Mouse (Mus musculus): ENCODE results near the gene Gm11127.
"Not testable (repeated sequence)": the region's sequence is repeated elsewhere in the genome, so short reads cannot be mapped to it uniquely, and the experiment has no call there.

- not testable (repeated sequence) for TF ChIP-seq CTCF (IDR thresholded peaks at IDR 0.05; ENCODE audit: extremely low read depth, insufficient read length, insufficient replicate concordance, low read depth, low read length); POLR2A (IDR thresholded peaks at IDR 0.05; ENCODE audit: low read depth, low read length)
Measured at GRCm38 (mm10) chr17:36085976-36086375, 27.8 kb upstream of the Gm11127 start.
